8 mouse cellular contexts compared by ENCODE assay signal in genomic region chr13:43398297-43399080, GRCm38 (mm10). TPM values are rescaled to one million over a fixed set of nuclear protein-coding genes. Genes with fewer than 3 reads are reported as not detected.
DNase-seq lines count a peak whose midpoint lies in the region; ATAC-seq and TF ChIP-seq lines count a peak whose summit lies in the region.

Nol7 (plus strand) TSS chr13:43398390.

- peaks cover 55% of the 10 kb centered on the region for H3K36me3 ChIP-seq in G1E (replicated peaks)
- peaks cover 29% of the 10 kb centered on the region for H3K36me3 ChIP-seq in forebrain, postnatal 0 days (ENCODE audit: insufficient read depth)
- peaks cover 35% of the 10 kb centered on the region for H3K36me3 ChIP-seq in lung, embryonic 15.5 days

- ATAC-seq in G1E (ENCODE audit: extremely low read depth, insufficient number of reproducible peaks, low FRiP score, poor library complexity, severe bottlenecking): peak; percentile 84
- peak; percentile 95 for ATAC-seq in forebrain, postnatal 0 days
- peak; percentile 92 for ATAC-seq in lung, embryonic 15.5 days (ENCODE audit: borderline replicate concordance, extremely low read depth, low FRiP score, low TSS enrichment)

- TF ChIP-seq CTCF in G1E (IDR thresholded peaks at IDR 0.05; ENCODE audit: low read depth, low read length): peak; percentile 30; the same call in 1 of the 2 replicates
- TF ChIP-seq CTCF in forebrain, postnatal 0 days (IDR thresholded peaks at IDR 0.05; ENCODE audit: low read depth): peak; percentile 93

- H3K27me3 ChIP-seq in G1E (ENCODE audit: insufficient read depth, low read length): no peaks in the 10 kb centered on the region
- H3K27me3 ChIP-seq in forebrain, postnatal 0 days (ENCODE audit: insufficient read depth, low read length): no peaks in the 10 kb centered on the region
- H3K27me3 ChIP-seq in lung, embryonic 15.5 days: no peaks in the 10 kb centered on the region

- peak; percentile 91 for DNase-seq in G1E (ENCODE audit: low spot score)
- peak; percentile 92 to 99 for DNase-seq in cerebellum, adult 18-20 months
- peak; percentile 98 for DNase-seq in forebrain, postnatal 0 days
- peak; percentile 97 for DNase-seq in heart, postnatal 4 days
- peak; percentile 91 to 96 for DNase-seq in layer of hippocampus, adult 8-10 months (ENCODE audit: low spot score in 2 of 2)
- DNase-seq in ovary, adult 18-20 months (ENCODE audit: low spot score): peak; percentile 83
- peak; percentile 96 for DNase-seq in thymus, postnatal 0 days (ENCODE audit: low spot score)

- H3K4me3 ChIP-seq in G1E (ENCODE audit: low read depth, low read length): peak within 1 kb of the TSS; percentile 94
- peak within 1 kb of the TSS; percentile 86 for H3K4me3 ChIP-seq in forebrain, postnatal 0 days (ENCODE audit: low read depth, low read length)
- peak within 1 kb of the TSS; percentile 80 for H3K4me3 ChIP-seq in lung, embryonic 15.5 days

- H3K9me3 ChIP-seq in G1E (replicated peaks): 0 out of 2 replicates have a peak, but pooled peaks cover 3% of the 10 kb centered on the region
- H3K9me3 ChIP-seq in forebrain, postnatal 0 days (ENCODE audit: low read length): no peaks in the 10 kb centered on the region
- no peaks in the 10 kb centered on the region for H3K9me3 ChIP-seq in lung, embryonic 15.5 days

- H3K27ac ChIP-seq in forebrain, postnatal 0 days (ENCODE audit: low read depth, low read length): peak within 1 kb of the TSS; percentile 95
- H3K27ac ChIP-seq in lung, embryonic 15.5 days: peak within 1 kb of the TSS; percentile 95

- H3K4me1 ChIP-seq in G1E (ENCODE audit: insufficient read depth, low read depth, low read length): peaks cover 21% of the 10 kb centered on the region
- no peaks in the 10 kb centered on the region for H3K4me1 ChIP-seq in forebrain, postnatal 0 days (ENCODE audit: insufficient read depth)
- peaks cover 8% of the 10 kb centered on the region for H3K4me1 ChIP-seq in lung, embryonic 15.5 days

- H3K9ac ChIP-seq in forebrain, postnatal 0 days: peak within 1 kb of the TSS; percentile 88
- H3K9ac ChIP-seq in lung, embryonic 15.5 days: peak within 1 kb of the TSS; percentile 83

- WGBS in forebrain, postnatal 0 days: 2% methylated on average over 72 of the region's 72 CpGs
- 1% methylated on average over 72 of the region's 72 CpGs for WGBS in lung, embryonic 15.5 days

- peak within 1 kb of the TSS; percentile 48 for H3K4me2 ChIP-seq in forebrain, postnatal 0 days (ENCODE audit: low read depth)
- peak within 1 kb of the TSS; percentile 74 for H3K4me2 ChIP-seq in lung, embryonic 15.5 days

RNA-seq across cellular contexts. Expression of gene Nol7, which starts in this region (rescaled TPM):
- total RNA-seq in G1E (2014; fragmentation: Nextera tagmentation) (164 and 174 TPM in 2 replicates), G1E (2017) (178 and 221 TPM in 2 replicates)
- 231 and 273 TPM in 2 replicates for polyA plus RNA-seq in G1E (2012)
- 92.9 and 139 TPM in 2 replicates for total RNA-seq in forebrain, postnatal 0 days (2014; rRNA removed)
- polyA plus RNA-seq in forebrain, postnatal 0 days (2015; fragmentation: Nextera tagmentation; extraction: Ambion mirVana): 179 and 245 TPM in 2 replicates
- 100 to 1,000 TPM; 123 to 126 TPM for total RNA-seq in heart, postnatal 4 days (2021)
- total RNA-seq in layer of hippocampus, adult 8-10 months (2022): 10 to 100 TPM; 71.6 to 79.7 (median 73.1) TPM
- polyA plus RNA-seq in lung, embryonic 15.5 days (2015; fragmentation: Nextera tagmentation; extraction: Ambion mirVana): 137 and 145 TPM in 2 replicates
- polyA plus RNA-seq in thymus, postnatal 0 days (2015; fragmentation: Nextera tagmentation; extraction: Ambion mirVana): 282 and 292 TPM in 2 replicates

Comparison
In these comparisons a context has a peak if more than half of its experiments do, and no peak if none do; other contexts are left out.
1. Peak in every context shown above with its lines: DNase-seq, ATAC-seq, H3K4me3 ChIP-seq and H3K27ac ChIP-seq.